Mouse (Mus musculus) midbrain, postnatal 0 days (tissue): ENCODE results near the gene A930004D18Rik. TPM values are rescaled to one million over a fixed set of nuclear protein-coding genes. Genes with fewer than 3 reads are reported as not detected.
"Not testable (repeated sequence)": the region's sequence is repeated elsewhere in the genome, so short reads cannot be mapped to it uniquely, and the experiment has no call there.

Source experiments
- ATAC-seq: fragments of 200-750 bp; cut with Nextera tagmentation; 2 replicates; pipeline ENCODE4 v1.8.0; 2017; ENCODE audit warnings: moderate number of reproducible peaks, mild to moderate bottlenecking, moderate TSS enrichment, moderate library complexity; ENCODE audit not compliant: low FRiP score
- DNase-seq: peaks from one replicate; pipeline ENCODE4 v3.0.0-alpha.2; 2015; ENCODE audit warnings: low spot score
- H3K27ac ChIP-seq: fragments of 300-500 bp; sonication (generic); 2 replicates; pipeline ENCODE4 v1.5.1; 2014; ENCODE audit warnings: low read depth, mild to moderate bottlenecking, low read length, mixed read lengths
- H3K27me3 ChIP-seq: fragments of 300-500 bp; sonication (generic); 2 replicates; pipeline ENCODE4 v1.6.1; 2014; ENCODE audit warnings: low read length, control low read depth, mixed read lengths; ENCODE audit not compliant: insufficient read depth
- H3K36me3 ChIP-seq: fragments of 300-500 bp; sonication (generic); 2 replicates; pipeline ENCODE4 v1.6.1; 2014; ENCODE audit warnings: low read length, control low read depth, mixed read lengths; ENCODE audit not compliant: insufficient read depth
- H3K4me1 ChIP-seq: fragments of 300-500 bp; sonication (generic); 2 replicates; pipeline ENCODE4 v1.6.1; 2014; ENCODE audit warnings: mild to moderate bottlenecking, control low read depth, antibody characterized with exemption, low read length, mixed read lengths; ENCODE audit not compliant: insufficient read depth
- H3K4me2 ChIP-seq: fragments of 300-500 bp; sonication (generic); 2 replicates; pipeline ENCODE4 v1.6.1; 2014; ENCODE audit warnings: low read depth, mild to moderate bottlenecking, low read length, mixed read lengths; ENCODE audit not compliant: poor library complexity, severe bottlenecking
- H3K4me3 ChIP-seq: fragments of 300-500 bp; sonication (generic); 2 replicates; pipeline ENCODE4 v1.5.1; 2014; ENCODE audit warnings: low read depth, mild to moderate bottlenecking, low read length, moderate library complexity
- H3K9ac ChIP-seq: fragments of 300-500 bp; sonication (generic); replicated peaks from 2 replicates; pipeline ENCODE4 v1.6.1; 2014; ENCODE audit warnings: mild to moderate bottlenecking, low read length, moderate library complexity, mixed read lengths; ENCODE audit not compliant: poor library complexity, severe bottlenecking
- H3K9me3 ChIP-seq: fragments of 300-500 bp; sonication (generic); 2 replicates; pipeline ENCODE4 v1.6.1; 2016; ENCODE audit warnings: low read length, control low read depth
- CTCF ChIP-seq: IDR thresholded peaks from 2 replicates; pipeline ENCODE4 v1.5.1; 2016; ENCODE audit warnings: antibody characterized with exemption, mild to moderate bottlenecking
- WGBS: fragments of 180-500 bp; shearing (Covaris S2); extraction: QIAGEN DNeasy Blood & Tissue Kit; methylation state at CpG from one replicate; pipeline ENCODE4 v1.1.7; 2014; 5-methylcytosine and 5-hydroxymethylcytosine counted together
- polyA plus RNA-seq: library from polyadenylated mRNA; unstranded; fragments of >200 nt; fragmentation: Nextera tagmentation; extraction: Ambion mirVana; gene quantifications from 2 replicates; pipeline ENCODE4 v1.2.1, GENCODE M21; 2015
- total RNA-seq: library from RNA; depleted of rRNA; stranded (reverse); fragments of >200 nt; gene quantifications from 2 replicates; pipeline ENCODE4 v1.2.3, GENCODE M21; 2014

A930004D18Rik gene
- total and polyA plus RNA-seq, 2 experiments from 2014 or later, result 3.6 to 10.3 TPM

DNA sequence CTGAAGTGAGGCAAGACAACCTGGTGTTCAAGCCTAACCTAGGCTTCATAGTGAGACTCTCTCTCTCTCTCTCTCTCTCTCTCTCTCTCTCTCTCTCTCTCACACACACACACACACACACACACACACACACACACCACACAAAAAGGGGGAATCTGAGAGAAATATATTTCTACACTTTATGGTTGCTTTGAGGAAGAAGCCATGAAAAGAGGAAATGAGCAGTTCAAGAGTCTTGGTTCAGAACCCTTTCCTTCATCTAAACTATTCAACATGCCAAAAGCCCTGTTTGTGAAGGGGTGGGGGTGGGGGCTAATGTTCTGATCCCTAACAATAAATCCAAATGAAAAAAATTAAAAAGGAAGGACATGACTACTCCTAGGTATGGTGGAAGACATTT is 48.0 kb downstream of the A930004D18Rik start:
- DNase-seq (no peak), ATAC-seq (no peak)
- no peak for TF ChIP-seq CTCF
- Histone ChIP-seq H3K9me3 (no peaks in the 10 kb centered on the region), H3K27ac (no peak overlapping the region), H3K27me3 (no peaks in the 10 kb centered on the region), H3K4me1 (no peaks in the 10 kb centered on the region), H3K36me3 (no peaks in the 10 kb centered on the region), H3K9ac (no peak overlapping the region), H3K4me3 (no peak overlapping the region), H3K4me2 (no peak overlapping the region)

DNA sequence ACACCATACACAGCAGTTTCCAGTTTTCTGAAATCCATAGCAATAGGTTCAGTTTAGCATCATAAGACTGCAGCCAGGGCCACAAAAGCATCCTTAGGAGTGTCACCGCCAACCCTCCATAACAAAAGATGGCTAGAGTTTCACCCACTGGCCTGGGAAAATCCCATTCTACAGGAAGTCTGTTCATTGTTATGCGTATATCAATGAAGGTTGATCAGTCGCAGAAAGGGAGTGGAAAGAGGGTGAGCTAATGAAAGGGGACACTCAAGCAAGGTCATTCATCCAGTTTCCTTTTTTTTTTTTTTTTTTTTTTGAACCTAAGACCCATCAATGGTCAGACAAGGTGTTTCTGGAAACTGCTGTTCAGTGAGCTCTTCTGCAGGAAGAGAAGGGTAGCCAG is 48.4 kb downstream of the A930004D18Rik start:
- H3K9ac ChIP-seq, result no peak overlapping the region
- DNase-seq, result no peak
- no peaks in the 10 kb centered on the region for H3K4me1 ChIP-seq
- H3K27ac ChIP-seq, result no peak overlapping the region
- WGBS, result 52% methylated on average over 3 of the region's 3 CpGs
- ATAC-seq, result no peak
- no peaks in the 10 kb centered on the region for H3K27me3 ChIP-seq
- H3K4me3 ChIP-seq, result no peak overlapping the region
- H3K4me2 ChIP-seq, result no peak overlapping the region
- H3K36me3 ChIP-seq, result no peaks in the 10 kb centered on the region
- TF ChIP-seq CTCF, result no peak
- H3K9me3 ChIP-seq, result no peaks in the 10 kb centered on the region

DNA sequence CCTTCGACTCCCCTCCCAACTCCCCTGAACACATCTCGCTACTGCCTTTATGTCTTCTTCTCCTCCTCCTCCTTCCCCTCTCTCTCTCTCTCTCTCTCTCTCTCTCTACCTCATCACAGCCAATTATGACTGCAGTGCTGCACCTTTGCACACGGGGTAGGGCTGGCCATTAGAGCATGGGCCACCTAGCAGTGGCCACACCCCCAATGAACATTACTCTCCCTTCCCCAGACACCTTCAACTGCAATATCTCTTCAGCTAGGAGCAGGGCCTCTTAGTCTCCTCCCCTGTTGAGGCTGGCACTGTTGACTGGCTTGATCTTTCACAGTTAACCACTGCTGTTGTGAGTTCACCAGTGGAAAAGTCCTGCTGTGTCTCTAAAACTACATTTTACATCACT is 50.8 kb downstream of the A930004D18Rik start:
- ATAC-seq, result no peak
- no peak for TF ChIP-seq CTCF
- no peak for DNase-seq

DNA sequence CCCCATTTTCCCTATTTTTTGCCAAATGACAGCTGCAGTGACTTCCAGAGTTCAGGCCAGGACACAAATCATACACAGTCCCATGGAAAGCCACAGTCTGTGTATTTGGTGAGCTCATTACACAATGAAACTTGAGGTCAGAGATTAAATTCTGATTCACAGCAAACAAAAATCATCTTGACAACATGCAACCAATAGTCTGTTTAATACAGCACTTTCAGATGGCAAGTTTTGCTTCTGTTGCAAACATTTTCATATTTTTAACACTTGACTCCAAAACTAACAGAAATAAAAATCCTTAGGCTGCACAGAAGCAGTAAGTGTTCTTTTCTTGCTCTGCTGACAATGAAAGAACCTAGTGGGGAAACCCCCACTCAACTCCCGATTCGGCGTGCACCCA is 52.8 kb downstream of the A930004D18Rik start:
- Histone ChIP-seq H3K9ac (no peak overlapping the region), H3K27me3 (no peaks in the 10 kb centered on the region), H3K36me3 (no peaks in the 10 kb centered on the region), H3K27ac (no peak overlapping the region), H3K4me3 (no peak overlapping the region), H3K9me3 (no peaks in the 10 kb centered on the region), H3K4me2 (no peak overlapping the region), H3K4me1 (no peaks in the 10 kb centered on the region)
- no peak for TF ChIP-seq CTCF
- DNase-seq (no peak), ATAC-seq (no peak)
- WGBS, result 95% methylated on average over 3 of the region's 3 CpGs

More for the DNA sequence above, 50.8 kb downstream of the A930004D18Rik start:
- Histone ChIP-seq H3K4me3 (no peak overlapping the region), H3K27me3 (no peaks in the 10 kb centered on the region), H3K4me1 (no peaks in the 10 kb centered on the region), H3K4me2 (no peak overlapping the region), H3K27ac (no peak overlapping the region), H3K36me3 (no peaks in the 10 kb centered on the region), H3K9ac (no peak overlapping the region), H3K9me3 (no peaks in the 10 kb centered on the region)
- 90% methylated on average over 3 of the region's 3 CpGs for whole genome bisulfite sequencing

DNA sequence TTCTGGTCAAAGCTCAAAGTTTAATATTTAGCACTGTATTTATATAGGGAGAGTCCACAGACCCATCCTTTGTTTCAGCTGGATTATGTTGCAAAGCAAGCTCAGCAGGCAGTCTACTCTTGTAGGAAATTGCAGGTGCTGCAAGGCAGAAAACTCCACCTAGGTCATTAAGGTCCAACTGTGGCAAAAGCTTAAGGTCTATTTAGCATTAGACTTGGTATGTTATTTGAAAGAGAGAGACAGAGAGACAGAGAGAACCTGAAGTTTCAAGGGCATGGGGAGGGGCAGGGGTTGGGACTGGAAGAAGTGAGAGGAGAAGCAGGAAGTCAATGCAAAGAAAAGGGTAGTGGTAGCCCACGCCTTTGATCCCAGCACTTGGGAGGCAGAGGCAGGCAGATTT is 54.8 kb downstream of the A930004D18Rik start:
- no peak for DNase-seq
- no peak overlapping the region for H3K27ac ChIP-seq

DNA sequence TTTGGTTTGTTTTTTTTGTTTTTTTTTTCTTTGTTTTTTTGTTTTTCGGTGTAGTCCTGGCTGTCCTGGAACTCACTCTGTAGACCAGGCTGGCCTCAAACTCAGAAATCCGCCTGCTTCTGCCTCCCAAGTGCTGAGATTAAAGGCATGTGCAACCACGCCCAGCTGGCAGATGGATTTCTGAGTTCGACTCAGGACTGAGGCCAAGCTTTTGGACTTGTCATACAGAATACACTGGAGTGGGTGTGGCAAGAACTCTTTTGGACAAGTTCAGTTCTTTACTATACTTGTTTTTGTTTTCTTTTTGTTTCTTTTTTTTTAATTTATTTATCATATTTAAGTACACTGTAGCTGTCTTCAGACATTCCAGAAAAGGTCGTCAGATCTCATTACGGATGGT is 58.8 kb downstream of the A930004D18Rik start:
- H3K36me3 ChIP-seq, result no peaks in the 10 kb centered on the region
- no peak overlapping the region for H3K4me3 ChIP-seq
- 93% methylated on average over 6 of the region's 6 CpGs for WGBS
- H3K9ac ChIP-seq, result no peak overlapping the region
- H3K4me2 ChIP-seq, result no peak overlapping the region
- no peaks in the 10 kb centered on the region for H3K9me3 ChIP-seq
- no peak for ATAC-seq
- no peaks in the 10 kb centered on the region for H3K4me1 ChIP-seq
- no peak overlapping the region for H3K27ac ChIP-seq
- TF ChIP-seq CTCF, result no peak
- no peak for DNase-seq
- no peaks in the 10 kb centered on the region for H3K27me3 ChIP-seq

More for the DNA sequence above, 54.8 kb downstream of the A930004D18Rik start:
- H3K4me1 ChIP-seq, result no peaks in the 10 kb centered on the region
- 89% methylated on average over 1 of the region's 1 CpGs for WGBS
- H3K4me2 ChIP-seq, result no peak overlapping the region
- no peaks in the 10 kb centered on the region for H3K36me3 ChIP-seq
- H3K27me3 ChIP-seq, result no peaks in the 10 kb centered on the region
- no peak for TF ChIP-seq CTCF
- H3K9me3 ChIP-seq, result no peaks in the 10 kb centered on the region
- H3K4me3 ChIP-seq, result no peak overlapping the region
- H3K9ac ChIP-seq, result no peak overlapping the region
- no peak for ATAC-seq

DNA sequence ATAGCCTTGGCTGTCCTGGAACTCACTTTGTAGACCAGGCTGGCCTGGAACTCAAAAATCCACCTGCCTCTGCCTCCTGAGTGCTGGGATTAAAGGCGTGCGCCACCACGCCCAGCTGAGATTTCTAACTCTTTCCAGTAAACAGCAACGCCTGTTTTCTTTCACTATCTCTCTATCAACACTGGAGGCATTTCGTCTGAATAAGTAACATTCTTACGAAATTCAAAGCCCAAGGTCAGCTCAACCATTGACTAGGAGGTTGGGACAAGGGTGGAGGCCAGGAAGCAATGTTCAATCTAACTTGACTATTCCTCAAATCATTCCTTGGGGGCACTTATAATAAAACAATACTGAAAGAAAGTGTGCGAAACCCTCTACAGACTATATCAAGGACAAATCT is 59.3 kb downstream of the A930004D18Rik start:
- not testable (repeated sequence) for H3K4me1 ChIP-seq, H3K27me3 ChIP-seq, H3K27ac ChIP-seq, H3K36me3 ChIP-seq, H3K4me3 ChIP-seq, H3K9ac ChIP-seq, H3K4me2 ChIP-seq, H3K9me3 ChIP-seq, ATAC-seq, DNase-seq
- 92% methylated on average over 7 of the region's 7 CpGs for WGBS

DNA sequence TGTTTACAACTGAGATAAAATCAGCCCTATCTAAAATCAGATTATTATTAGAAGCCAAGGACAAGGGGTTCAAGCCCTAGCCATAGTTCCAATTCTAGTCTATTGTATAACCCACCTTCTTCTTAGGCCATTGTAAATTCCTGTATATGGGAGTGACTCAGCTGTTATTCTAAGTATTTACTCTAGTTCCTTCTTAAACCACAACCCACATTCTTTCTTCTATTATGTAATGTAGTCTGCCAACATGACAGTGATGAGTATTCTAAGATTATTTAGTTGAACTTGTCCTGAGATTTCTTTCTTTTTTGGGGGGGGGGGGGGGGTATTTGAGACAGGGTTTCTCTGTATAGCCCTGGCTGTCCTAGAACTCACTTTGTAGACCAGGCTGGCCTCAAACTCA is 59.9 kb downstream of the A930004D18Rik start:
- H3K36me3 ChIP-seq, H3K4me3 ChIP-seq, H3K4me2 ChIP-seq, H3K9ac ChIP-seq, ATAC-seq, DNase-seq, H3K4me1 ChIP-seq, H3K9me3 ChIP-seq, H3K27ac ChIP-seq, H3K27me3 ChIP-seq: not testable (repeated sequence)
